Mouse (Mus musculus): ENCODE data around the gene Spred2. TPM values are rescaled to one million over a fixed set of nuclear protein-coding genes. Genes with fewer than 3 reads are reported as not detected.

Gene Spred2
- polyA plus RNA-seq, 1 experiment from 2014 or later, result 9.6 TPM

- no peaks in the 10 kb centered on the region for H3K36me3 ChIP-seq (ENCODE audit: control insufficient read depth, insufficient read depth, low read length)
- no peak overlapping the region for H3K4me3 ChIP-seq (ENCODE audit: low read depth, low read length)
- H3K9me3 ChIP-seq (ENCODE audit: control insufficient read depth, low read depth, low read length), result no peaks in the 10 kb centered on the region
- peaks cover 51% of the 10 kb centered on the region for H3K4me1 ChIP-seq (ENCODE audit: control insufficient read depth, insufficient read depth, low read length)
- no peak overlapping the region for H3K9ac ChIP-seq (replicated peaks; ENCODE audit: low read depth, low read length)
- no peaks in the 10 kb centered on the region for H3K27me3 ChIP-seq (ENCODE audit: control insufficient read depth, insufficient read depth, low read length)
- peak overlapping the region; percentile 75; the same call in 1 of the 2 replicates for H3K27ac ChIP-seq (ENCODE audit: low read length)
- no peak overlapping the region for H3K4me2 ChIP-seq (replicated peaks; ENCODE audit: low read depth, low read length)
- WGBS, result 14% methylated on average over 12 of the region's 12 CpGs
- no peak for ATAC-seq (ENCODE audit: insufficient number of reproducible peaks, insufficient read depth, low FRiP score, low read depth)
Measured at GRCm38 (mm10) chr11:19963717-19964141, 39.6 kb downstream of the Spred2 start.

GRCm38 (mm10) chr11:19964333-19964732, 40.2 kb downstream of the Spred2 start:
- Histone ChIP-seq H3K9me3 (ENCODE audit: control insufficient read depth, low read depth, low read length) (no peaks in the 10 kb centered on the region), H3K27me3 (ENCODE audit: control insufficient read depth, insufficient read depth, low read length) (no peaks in the 10 kb centered on the region), H3K4me3 (ENCODE audit: low read depth, low read length) (no peak overlapping the region), H3K36me3 (ENCODE audit: control insufficient read depth, insufficient read depth, low read length) (no peaks in the 10 kb centered on the region), H3K4me2 (replicated peaks; ENCODE audit: low read depth, low read length) (no peak overlapping the region), H3K9ac (replicated peaks; ENCODE audit: low read depth, low read length) (no peak overlapping the region), H3K27ac (ENCODE audit: low read length) (peak overlapping the region; percentile 75; the same call in 1 of the 2 replicates), H3K4me1 (ENCODE audit: control insufficient read depth, insufficient read depth, low read length) (peaks cover 53% of the 10 kb centered on the region)
- WGBS, result 86% methylated on average over 5 of the region's 5 CpGs
- ATAC-seq (ENCODE audit: insufficient number of reproducible peaks, insufficient read depth, low FRiP score, low read depth), result no peak

GRCm38 (mm10) chr11:19965037-19965611, 40.9 kb downstream of the Spred2 start:
- Histone ChIP-seq H3K4me1 (ENCODE audit: control insufficient read depth, insufficient read depth, low read length) (peaks cover 54% of the 10 kb centered on the region), H3K27me3 (ENCODE audit: control insufficient read depth, insufficient read depth, low read length) (no peaks in the 10 kb centered on the region), H3K36me3 (ENCODE audit: control insufficient read depth, insufficient read depth, low read length) (no peaks in the 10 kb centered on the region), H3K9me3 (ENCODE audit: control insufficient read depth, low read depth, low read length) (no peaks in the 10 kb centered on the region), H3K9ac (replicated peaks; ENCODE audit: low read depth, low read length) (no peak overlapping the region), H3K4me2 (replicated peaks; ENCODE audit: low read depth, low read length) (no peak overlapping the region), H3K4me3 (ENCODE audit: low read depth, low read length) (no peak overlapping the region), H3K27ac (ENCODE audit: low read length) (peak overlapping the region; percentile 35; the same call in 1 of the 2 replicates)
- 66% methylated on average over 16 of the region's 16 CpGs for WGBS
- ATAC-seq (ENCODE audit: insufficient number of reproducible peaks, insufficient read depth, low FRiP score, low read depth), result no peak

GRCm38 (mm10) chr11:19965664-19966063, 41.5 kb downstream of the Spred2 start:
- no peak for ATAC-seq (ENCODE audit: insufficient number of reproducible peaks, insufficient read depth, low FRiP score, low read depth)
- H3K4me1 ChIP-seq (ENCODE audit: control insufficient read depth, insufficient read depth, low read length), result peaks cover 51% of the 10 kb centered on the region

GRCm38 (mm10) chr11:19966294-19966693, 42.1 kb downstream of the Spred2 start:
- peak; percentile 46; the same call in 1 of the 2 replicates for ATAC-seq (ENCODE audit: insufficient number of reproducible peaks, insufficient read depth, low FRiP score, low read depth)
- H3K4me1 ChIP-seq (ENCODE audit: control insufficient read depth, insufficient read depth, low read length), result peaks cover 46% of the 10 kb centered on the region

More at GRCm38 (mm10) chr11:19965664-19966063, 41.5 kb downstream of the Spred2 start:
- no peak overlapping the region for H3K4me3 ChIP-seq (ENCODE audit: low read depth, low read length)
- H3K9ac ChIP-seq (replicated peaks; ENCODE audit: low read depth, low read length), result no peak overlapping the region
- no peak overlapping the region for H3K4me2 ChIP-seq (replicated peaks; ENCODE audit: low read depth, low read length)
- no peaks in the 10 kb centered on the region for H3K36me3 ChIP-seq (ENCODE audit: control insufficient read depth, insufficient read depth, low read length)
- no peaks in the 10 kb centered on the region for H3K27me3 ChIP-seq (ENCODE audit: control insufficient read depth, insufficient read depth, low read length)
- no peaks in the 10 kb centered on the region for H3K9me3 ChIP-seq (ENCODE audit: control insufficient read depth, low read depth, low read length)
- WGBS, result 85% methylated on average over 4 of the region's 4 CpGs
- 0 out of 2 replicates have a peak overlapping the region, but pooled peaks have one; percentile 35 for H3K27ac ChIP-seq (ENCODE audit: low read length)

GRCm38 (mm10) chr11:19969584-19969983, 45.4 kb downstream of the Spred2 start:
- Histone ChIP-seq H3K27ac (ENCODE audit: low read length) (0 out of 2 replicates have a peak overlapping the region, but pooled peaks have one; percentile 24), H3K4me3 (ENCODE audit: low read depth, low read length) (no peak overlapping the region), H3K9ac (replicated peaks; ENCODE audit: low read depth, low read length) (no peak overlapping the region), H3K27me3 (ENCODE audit: control insufficient read depth, insufficient read depth, low read length) (no peaks in the 10 kb centered on the region), H3K4me2 (replicated peaks; ENCODE audit: low read depth, low read length) (no peak overlapping the region), H3K4me1 (ENCODE audit: control insufficient read depth, insufficient read depth, low read length) (peaks cover 36% of the 10 kb centered on the region; the same call in 1 of the 2 replicates), H3K36me3 (ENCODE audit: control insufficient read depth, insufficient read depth, low read length) (no peaks in the 10 kb centered on the region), H3K9me3 (ENCODE audit: control insufficient read depth, low read depth, low read length) (no peaks in the 10 kb centered on the region)
- 14% methylated on average over 5 of the region's 5 CpGs for whole genome bisulfite sequencing
- ATAC-seq (ENCODE audit: insufficient number of reproducible peaks, insufficient read depth, low FRiP score, low read depth), result no peak

More at GRCm38 (mm10) chr11:19966294-19966693, 42.1 kb downstream of the Spred2 start:
- Histone ChIP-seq H3K36me3 (ENCODE audit: control insufficient read depth, insufficient read depth, low read length) (no peaks in the 10 kb centered on the region), H3K27me3 (ENCODE audit: control insufficient read depth, insufficient read depth, low read length) (no peaks in the 10 kb centered on the region), H3K9ac (replicated peaks; ENCODE audit: low read depth, low read length) (no peak overlapping the region), H3K27ac (ENCODE audit: low read length) (no peak overlapping the region), H3K9me3 (ENCODE audit: control insufficient read depth, low read depth, low read length) (no peaks in the 10 kb centered on the region), H3K4me3 (ENCODE audit: low read depth, low read length) (no peak overlapping the region), H3K4me2 (replicated peaks; ENCODE audit: low read depth, low read length) (no peak overlapping the region)
- 40% methylated on average over 2 of the region's 2 CpGs for WGBS

GRCm38 (mm10) chr11:19971954-19972750, 48.0 kb downstream of the Spred2 start:
- no peak overlapping the region for H3K4me2 ChIP-seq (replicated peaks; ENCODE audit: low read depth, low read length)
- no peaks in the 10 kb centered on the region for H3K9me3 ChIP-seq (ENCODE audit: control insufficient read depth, low read depth, low read length)
- 92% methylated on average over 4 of the region's 4 CpGs for WGBS
- H3K4me3 ChIP-seq (ENCODE audit: low read depth, low read length), result no peak overlapping the region
- no peak overlapping the region for H3K27ac ChIP-seq (ENCODE audit: low read length)
- peaks cover 21% of the 10 kb centered on the region; the same call in 1 of the 2 replicates for H3K4me1 ChIP-seq (ENCODE audit: control insufficient read depth, insufficient read depth, low read length)
- no peaks in the 10 kb centered on the region for H3K36me3 ChIP-seq (ENCODE audit: control insufficient read depth, insufficient read depth, low read length)
- ATAC-seq (ENCODE audit: insufficient number of reproducible peaks, insufficient read depth, low FRiP score, low read depth), result no peak
- no peak overlapping the region for H3K9ac ChIP-seq (replicated peaks; ENCODE audit: low read depth, low read length)
- H3K27me3 ChIP-seq (ENCODE audit: control insufficient read depth, insufficient read depth, low read length), result no peaks in the 10 kb centered on the region

- WGBS, result 43% methylated on average over 7 of the region's 7 CpGs
- peaks cover 24% of the 10 kb centered on the region; the same call in 1 of the 2 replicates for H3K4me1 ChIP-seq (ENCODE audit: control insufficient read depth, insufficient read depth, low read length)
- no peaks in the 10 kb centered on the region for H3K27me3 ChIP-seq (ENCODE audit: control insufficient read depth, insufficient read depth, low read length)
- no peak for ATAC-seq (ENCODE audit: insufficient number of reproducible peaks, insufficient read depth, low FRiP score, low read depth)
- H3K4me3 ChIP-seq (ENCODE audit: low read depth, low read length), result no peak overlapping the region
- no peak overlapping the region for H3K27ac ChIP-seq (ENCODE audit: low read length)
- H3K4me2 ChIP-seq (replicated peaks; ENCODE audit: low read depth, low read length), result no peak overlapping the region
- no peaks in the 10 kb centered on the region for H3K36me3 ChIP-seq (ENCODE audit: control insufficient read depth, insufficient read depth, low read length)
- H3K9me3 ChIP-seq (ENCODE audit: control insufficient read depth, low read depth, low read length), result no peaks in the 10 kb centered on the region
- no peak overlapping the region for H3K9ac ChIP-seq (replicated peaks; ENCODE audit: low read depth, low read length)
Measured at GRCm38 (mm10) chr11:19973032-19973790, 49.0 kb downstream of the Spred2 start.

Data from stomach, embryonic 14.5 days (tissue).